Mouse (Mus musculus) left cerebral cortex, adult 11 months (tissue): ENCODE measurements around the gene Galnt15.

Experiments
- DNase-seq: peaks from one replicate; pipeline ENCODE4 v3.0.0; 2022; ENCODE audit warnings: low spot score

The Galnt15 gene

DNA sequence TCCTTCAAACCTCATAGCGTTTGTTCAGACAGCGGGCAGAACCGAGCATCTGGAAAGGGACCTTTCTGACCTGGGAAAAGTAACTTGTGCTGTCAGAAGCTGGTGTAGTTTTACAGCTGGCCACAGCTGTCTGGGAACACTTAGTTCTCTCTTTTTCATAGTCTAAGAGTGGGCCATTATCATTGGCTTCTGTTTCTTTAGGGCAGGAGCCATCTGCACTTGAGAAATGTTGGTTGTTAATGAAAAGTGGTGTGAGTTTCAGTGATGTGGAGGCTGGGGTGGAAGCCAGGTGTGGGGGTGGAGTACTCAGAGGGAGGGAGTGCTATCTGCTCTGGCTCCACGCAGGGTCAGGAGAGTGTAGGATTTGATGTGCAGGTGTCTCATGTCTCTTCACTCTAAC is 62.3 kb downstream of the Galnt15 start:
- no peak for DNase-seq

DNA sequence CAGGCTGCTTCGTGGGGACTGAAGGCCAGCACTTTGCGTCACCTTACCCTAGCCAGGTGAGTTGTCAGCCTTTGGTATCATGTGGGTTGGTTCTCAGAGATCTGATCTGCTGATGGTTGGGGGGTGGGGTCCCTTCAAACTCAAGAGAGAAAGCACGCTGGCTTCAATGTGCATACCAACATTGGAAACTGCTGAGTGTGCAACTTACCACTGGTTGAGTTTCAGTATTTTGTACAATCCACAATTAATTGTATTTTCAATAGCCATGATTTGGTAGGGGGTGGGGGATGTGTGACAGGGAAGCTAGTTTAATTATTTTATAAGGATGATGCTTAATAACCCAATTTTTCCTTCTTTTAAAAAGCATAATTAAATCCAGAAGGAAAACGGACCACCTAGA is 62.9 kb downstream of the Galnt15 start:
- no peak for DNase-seq

DNA sequence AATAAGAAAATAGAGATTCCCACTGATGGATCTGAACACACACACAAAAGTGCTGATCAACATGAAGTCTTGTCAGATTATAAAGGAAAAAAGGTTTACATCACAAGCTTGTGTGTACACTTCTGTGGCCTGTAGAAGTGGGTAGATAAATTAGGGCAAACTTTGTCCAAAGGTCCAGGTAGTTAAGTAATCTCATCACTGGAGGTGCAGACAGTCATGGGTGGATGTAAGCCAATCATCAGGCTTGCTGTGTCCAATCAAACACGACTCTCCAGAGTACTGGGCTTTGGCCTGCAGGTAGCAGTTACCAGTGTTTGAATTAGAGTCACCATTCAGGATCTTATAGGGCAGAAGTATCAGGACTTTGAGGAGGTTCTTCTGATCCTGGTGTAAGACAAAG is 64.2 kb downstream of the Galnt15 start:
- DNase-seq, result no peak

DNA sequence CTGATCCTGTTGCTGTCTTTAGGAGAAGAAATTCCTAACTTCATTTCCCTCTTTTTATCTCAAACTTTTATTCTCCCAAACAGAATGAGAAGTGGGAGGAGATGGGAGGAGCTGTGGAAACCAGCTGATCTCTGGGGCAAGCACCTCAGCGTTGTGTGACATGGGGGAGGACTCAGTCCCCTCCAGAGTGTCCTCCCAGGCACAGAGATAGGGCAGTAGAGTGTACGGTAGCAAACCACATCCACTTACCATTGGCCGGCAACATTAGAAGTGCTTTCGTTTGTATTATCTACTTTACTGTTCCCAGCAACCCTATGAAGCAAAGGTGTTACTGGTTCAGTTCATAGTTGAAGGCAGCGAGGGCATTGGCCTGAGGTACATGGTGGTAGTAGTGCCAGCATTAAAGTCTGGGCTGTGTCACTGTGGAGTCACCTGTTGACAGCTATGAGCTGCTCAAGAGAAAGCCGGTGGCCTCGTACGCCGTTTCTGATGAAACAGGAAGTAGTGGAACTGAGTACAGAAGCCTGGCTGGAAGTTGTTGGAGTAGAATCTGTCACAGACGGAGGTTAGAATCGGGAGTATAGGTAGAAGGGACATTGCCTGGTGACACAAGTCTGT is 64.8 kb downstream of the Galnt15 start:
- no peak for DNase-seq

DNA sequence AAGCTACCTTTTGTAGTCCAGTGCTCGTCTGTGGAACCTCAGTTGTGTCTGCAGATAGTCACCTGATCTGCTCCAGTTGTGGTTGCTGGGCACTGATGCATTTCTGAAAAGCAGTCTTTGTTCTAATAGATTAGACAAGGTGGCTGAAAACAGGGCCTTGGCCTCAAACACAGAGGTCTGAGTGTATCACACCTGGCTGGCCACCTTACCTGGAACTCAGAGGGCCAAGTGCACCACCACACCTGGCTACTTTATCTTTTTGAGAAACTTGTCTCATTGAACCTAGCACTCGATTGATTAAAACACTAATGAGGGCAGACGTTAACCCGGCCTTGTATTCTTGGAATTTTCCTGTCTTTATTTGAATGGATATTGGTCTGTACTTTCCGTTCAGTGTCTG is 66.9 kb downstream of the Galnt15 start:
- no peak for DNase-seq

DNA sequence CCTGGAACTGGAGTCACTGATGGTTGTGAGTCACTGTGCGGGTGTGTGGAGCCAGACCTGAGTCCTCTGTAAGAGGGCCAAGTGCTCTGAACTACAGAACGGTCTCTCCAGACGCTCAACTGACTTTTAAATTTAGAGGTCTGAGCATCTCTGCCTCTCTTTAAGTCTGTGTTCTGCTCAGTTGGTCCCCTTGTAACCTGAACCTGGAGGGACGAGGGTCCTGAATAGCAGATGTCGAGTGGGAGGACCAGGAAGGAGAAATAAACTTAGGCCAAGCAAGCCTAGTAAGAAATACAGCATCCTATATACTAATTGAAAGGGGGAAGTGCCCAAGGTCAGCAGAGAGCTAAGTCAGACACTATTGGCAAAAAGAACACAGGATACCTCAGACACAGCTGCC is 68.0 kb downstream of the Galnt15 start:
- no peak for DNase-seq

DNA sequence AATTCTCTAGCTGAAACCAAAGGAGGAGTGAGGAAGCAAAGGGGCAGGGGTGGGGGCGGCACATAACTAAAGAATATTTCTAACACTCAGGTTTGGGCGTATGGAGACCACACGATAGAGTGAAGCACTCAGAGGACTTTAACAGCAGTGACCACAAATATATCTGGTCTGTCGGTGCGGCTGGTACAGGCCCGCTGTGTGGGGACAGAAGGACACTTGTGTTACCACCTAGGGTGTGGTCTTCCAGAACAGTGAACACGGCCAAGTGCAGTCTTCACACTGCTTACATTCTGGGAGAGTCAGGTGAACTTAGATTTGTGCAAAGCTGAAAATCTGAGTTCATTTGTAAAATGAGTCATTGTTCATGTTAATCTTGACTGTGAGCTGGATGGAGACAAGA is 68.9 kb downstream of the Galnt15 start:
- no peak for DNase-seq

DNA sequence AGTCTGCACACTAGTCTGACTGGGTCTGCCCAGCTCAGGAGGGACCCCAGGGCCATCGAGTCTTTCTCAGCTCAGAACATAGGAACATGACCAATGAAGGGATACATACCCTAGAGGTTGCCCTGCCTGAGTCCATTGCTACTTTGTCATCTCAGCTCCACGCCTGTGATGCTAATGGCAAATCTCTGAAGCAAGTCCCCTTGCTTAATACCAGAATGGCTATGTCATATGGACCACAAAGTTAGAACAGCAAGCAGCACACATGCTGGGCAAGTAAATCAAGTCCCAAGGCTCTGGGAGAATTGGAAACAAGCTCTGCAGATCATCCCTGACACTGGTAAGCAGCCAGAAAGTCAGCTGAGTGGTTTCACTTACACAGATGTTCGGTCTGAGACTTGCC is 70.2 kb downstream of the Galnt15 start:
- no peak for DNase-seq

DNA sequence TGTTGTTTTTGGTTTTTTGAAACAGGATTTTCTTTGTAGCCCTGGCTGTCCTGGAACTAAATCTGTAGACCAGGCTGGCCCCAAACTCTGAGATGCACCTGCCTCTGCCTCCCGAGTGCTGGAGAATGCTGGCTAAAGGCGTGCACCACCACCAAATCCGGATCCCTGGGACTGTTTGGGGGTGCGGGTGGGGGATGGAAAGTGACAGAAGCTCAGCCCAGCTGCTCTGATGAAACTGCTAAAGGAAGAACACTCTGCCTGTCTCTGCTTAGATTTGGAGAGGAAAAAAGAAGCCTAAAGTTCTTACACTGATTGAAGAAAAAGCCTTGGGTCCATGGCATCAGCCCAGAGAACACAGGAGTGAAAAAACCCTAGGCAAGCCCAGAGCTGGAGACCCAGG is 74.8 kb downstream of the Galnt15 start:
- DNase-seq, result no peak

DNA sequence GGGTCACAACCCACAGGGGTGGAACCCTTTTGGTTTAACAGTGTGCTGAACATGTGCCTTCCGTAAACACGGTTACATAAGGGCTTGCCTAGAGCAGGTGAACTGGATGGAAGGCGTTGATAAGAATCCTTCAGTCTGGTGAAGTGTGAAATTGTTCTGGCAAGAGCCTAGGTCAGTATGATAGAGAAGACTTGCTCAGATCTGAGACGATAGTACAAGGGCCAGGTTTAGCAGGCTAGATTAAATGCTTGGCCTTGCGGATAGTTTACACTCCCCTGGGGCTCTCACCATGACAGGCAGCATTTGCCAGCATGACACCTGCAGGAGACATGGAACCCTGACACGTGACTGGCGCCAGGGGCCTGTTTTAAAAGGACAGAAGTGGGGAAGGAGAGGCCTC is 76.9 kb downstream of the Galnt15 start:
- DNase-seq, result no peak

DNA sequence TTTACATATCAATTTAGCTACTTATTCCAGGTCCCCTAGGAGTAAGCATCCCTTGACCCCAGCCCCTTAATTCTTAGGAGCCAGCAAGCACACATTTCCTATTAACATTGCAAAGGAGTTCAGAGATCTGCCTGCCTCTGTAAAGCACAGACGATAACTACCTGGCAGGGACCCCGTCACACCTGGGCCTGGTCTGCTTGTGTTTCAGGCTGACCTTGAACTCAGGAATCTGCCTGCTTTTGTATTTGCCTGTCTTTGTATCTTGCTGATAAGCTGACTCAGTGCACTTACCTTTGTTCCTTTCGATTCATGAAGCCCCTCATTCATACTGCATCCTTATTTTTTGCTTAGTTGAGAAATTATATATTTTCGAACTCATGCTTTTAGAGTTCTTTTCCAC is 78.1 kb downstream of the Galnt15 start:
- no peak for DNase-seq
